Mouse (Mus musculus) cerebellum, adult 18-20 months (tissue): ENCODE results near the gene Nemp1.

ENCODE experiments used
- DNase-seq, 2 experiments: peaks; one replicate each; pipeline ENCODE4 v3.0.0; 2021

The Nemp1 gene

DNA sequence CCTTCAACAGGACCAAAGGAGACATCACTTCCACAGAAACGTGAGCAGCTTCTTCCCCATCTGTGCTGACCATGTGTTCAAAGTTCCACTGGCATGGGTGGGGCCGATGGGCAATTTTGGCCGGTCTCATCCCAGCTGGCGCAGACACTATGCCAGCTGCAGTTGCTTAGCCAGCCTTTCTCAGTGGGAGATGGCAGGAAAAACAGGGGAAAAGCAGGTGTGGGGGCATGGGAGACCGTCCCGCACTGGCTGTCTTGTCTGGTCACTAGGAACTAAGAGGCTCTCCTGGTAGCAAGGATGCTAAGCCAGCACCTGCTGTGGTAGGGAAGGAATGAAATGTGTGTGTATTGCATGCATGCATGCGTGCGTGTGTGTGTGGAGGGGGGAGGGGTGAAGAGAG lies 61.7 kb downstream of the Nemp1 start:
- DNase-seq, result no peak

GRCm38 (mm10) chr10:127730285-127730932 lies 63.7 kb downstream of the Nemp1 start:
- DNase-seq, result no peak

GRCm38 (mm10) chr10:127730933-127731310 lies 64.2 kb downstream of the Nemp1 start:
- DNase-seq, result no peak

- DNase-seq, result no peak
Observed at GRCm38 (mm10) chr10:127731397-127731796, 64.7 kb downstream of the Nemp1 start.

DNA sequence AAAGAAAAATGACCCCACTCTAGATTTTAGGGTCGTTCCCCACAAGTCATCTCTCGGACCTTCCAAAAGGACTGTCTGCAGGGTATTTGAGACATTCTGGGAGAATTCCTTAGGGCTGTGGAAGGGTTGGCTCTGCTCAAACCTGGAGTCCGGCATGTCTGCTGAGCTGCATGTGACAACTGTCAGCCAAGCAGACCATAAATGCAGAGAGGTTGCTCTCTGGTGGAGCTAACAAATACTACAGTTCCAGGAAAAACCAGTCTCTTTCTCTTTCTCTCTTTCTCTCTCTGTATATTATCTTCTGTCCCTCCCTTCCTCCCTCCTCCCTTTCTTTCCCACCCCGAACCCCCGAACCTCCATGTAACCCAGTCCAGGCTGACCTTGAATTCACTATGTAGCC lies 67.7 kb downstream of the Nemp1 start:
- DNase-seq, result no peak

GRCm38 (mm10) chr10:127736266-127736665 lies 69.6 kb downstream of the Nemp1 start:
- DNase-seq, result no peak

DNA sequence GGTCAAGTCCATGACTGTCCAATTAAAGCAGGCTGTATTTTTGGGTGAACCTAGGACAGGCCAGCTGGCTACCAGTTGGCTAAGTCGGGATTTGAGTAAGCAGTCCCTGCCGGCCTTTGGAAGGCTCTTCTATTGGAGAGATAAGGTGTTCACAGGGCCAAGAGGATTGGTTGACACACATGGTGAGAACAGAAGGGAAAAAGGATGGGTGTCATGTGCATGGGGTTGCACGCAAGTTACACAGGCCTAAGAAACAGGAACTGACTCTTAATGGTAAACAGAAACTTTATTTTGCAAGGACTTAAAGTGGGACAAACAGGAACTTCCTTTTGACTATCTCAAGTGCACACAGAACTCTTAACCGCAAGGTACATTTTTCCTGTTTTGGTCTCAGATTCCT lies 70.2 kb downstream of the Nemp1 start:
- DNase-seq, result no peak

DNA sequence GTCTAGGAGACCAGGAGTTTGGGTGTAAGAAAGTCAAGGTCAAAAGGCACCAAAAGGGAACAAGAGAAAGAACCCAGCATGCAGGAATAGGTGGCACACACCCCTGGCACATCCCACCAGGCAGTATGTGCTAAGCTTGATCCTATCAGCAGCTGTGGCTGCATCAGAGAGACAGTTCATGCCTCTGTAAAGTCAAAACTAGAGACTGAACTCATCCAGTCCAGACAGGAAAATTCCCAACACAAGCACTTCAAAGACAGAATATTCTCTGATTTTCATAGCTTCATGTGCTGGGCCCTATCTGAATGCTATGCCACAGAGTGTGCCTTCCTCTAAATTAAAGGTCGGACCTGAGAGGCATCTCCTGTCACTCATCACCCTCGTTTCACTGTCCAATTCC lies 70.9 kb downstream of the Nemp1 start:
- no peak for DNase-seq

DNA sequence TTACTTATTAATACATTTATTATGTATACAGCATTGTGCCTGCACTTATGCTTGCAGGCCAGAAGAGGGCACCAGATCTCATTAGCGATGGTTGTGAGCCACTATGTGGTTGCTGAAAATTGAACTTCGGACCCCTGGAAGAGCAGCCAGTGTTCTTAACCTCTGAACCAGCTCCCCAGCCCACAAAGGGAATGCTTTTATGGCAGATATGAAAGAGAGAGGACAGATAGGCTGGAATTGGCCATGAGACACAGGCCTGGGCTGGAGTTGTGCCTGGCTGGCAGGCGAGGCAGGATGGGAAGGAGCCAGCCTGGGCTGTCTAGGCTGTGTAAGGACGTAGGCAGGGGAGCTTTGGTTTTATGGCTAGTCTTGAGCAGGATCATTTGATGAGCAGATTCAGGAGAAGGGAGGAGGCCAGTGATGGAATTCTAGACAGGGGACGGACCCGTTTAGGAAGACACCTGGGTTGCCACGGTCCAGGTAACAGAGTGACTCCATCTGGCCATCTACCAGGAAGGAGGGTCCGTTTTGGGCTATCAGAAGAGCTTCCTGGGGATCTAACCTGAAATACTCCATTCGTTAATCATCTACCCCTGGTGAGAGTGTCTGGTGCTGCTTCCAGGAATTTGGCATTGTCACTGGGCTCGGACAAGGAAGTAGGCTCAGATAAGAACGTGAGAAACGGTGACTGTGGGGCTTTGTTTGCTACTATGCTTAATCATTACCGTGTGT lies 71.6 kb downstream of the Nemp1 start:
- peak; percentile 42 to 43 for DNase-seq

- DNase-seq, result peak; percentile 71 to 88
Observed at GRCm38 (mm10) chr10:127739083-127739660, 72.5 kb downstream of the Nemp1 start, which contains the start of gene Zbtb39. Zbtb39 (plus strand) TSS chr10:127739538.

GRCm38 (mm10) chr10:127739661-127740161 lies 73.0 kb downstream of the Nemp1 start:
- DNase-seq, result peak in 1 of 2 experiments; percentile 31

GRCm38 (mm10) chr10:127744661-127745060 lies 78.0 kb downstream of the Nemp1 start:
- DNase-seq, result peak in 1 of 2 experiments; percentile 36

DNA sequence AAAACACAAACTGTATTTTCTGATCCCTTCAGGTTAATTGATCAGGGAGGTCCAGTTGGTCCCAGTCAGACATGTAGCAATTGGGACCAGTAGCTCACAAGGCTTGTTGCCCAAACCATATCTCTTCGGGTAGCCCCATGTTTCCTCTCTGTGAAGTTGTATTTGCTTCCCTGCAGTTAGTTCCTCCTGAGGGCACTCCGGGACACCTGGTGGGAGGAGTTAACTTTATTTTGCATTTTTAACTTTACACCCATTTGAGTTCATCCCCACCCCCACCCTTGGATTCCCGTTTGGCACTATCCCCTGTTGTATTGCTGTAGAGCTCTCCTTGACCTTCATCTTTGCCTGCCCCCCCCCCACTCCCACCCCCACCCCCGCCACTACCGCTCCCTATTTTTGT lies 79.2 kb downstream of the Nemp1 start:
- no peak for DNase-seq

DNA sequence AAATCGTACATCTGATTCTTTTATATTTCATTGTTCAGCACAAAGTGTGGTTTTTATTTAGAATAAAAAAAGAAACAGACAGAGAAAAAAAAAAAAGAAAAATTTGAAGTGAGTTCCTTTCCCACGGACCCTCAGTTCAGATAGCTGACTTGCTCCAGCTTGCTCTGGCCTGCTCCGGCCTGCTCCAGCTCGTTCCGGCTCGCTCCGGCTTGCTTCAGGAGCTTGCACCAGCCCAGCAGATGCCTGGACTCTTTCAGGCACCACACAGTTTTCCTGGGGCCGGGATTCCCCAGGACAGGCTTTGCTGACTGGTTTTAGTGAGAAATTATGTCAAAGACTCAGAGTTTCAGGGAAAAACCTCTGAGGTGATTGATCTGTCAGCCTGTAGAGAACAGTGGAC lies 80.6 kb downstream of the Nemp1 start:
- no peak for DNase-seq

- DNase-seq, result no peak
Observed at GRCm38 (mm10) chr10:127748847-127749612, 82.3 kb downstream of the Nemp1 start.

- peak in 1 of 2 experiments; percentile 23 for DNase-seq
Observed at GRCm38 (mm10) chr10:127750136-127750777, 83.6 kb downstream of the Nemp1 start.
